Comparison of ENCODE assay signal across 13 mouse cellular contexts in the genomic region with DNA sequence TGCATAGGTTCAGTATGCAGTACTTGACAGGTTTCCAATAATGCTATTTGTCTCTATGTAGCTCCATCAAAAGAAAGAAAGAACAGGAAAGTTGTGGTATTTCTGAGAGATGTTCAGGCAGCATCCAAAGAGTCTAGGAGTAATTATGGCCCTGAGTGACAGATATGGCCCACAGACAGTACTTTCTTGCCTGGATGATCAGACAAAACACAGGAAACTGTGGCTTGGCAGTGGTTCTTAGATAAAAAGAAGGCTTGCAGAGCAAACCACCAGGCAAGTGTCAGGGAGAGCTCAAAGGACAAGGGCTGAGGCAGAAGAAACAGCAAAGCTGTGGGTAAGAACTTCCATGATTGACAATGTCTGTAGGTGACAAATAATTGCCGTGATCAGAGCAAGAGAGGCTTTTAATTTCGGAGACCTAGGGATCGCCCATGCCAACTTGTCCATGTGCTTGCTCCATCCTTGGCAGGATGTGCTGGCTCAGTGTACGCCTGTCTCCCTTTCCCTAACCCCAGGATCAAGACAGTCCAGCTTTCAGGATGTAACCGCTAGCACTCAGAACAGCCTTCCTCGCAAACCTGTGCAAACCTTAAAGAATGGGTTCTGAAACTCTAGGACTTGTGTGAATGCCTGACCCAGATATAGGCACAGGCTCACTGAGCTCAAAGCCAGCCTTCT. TPM values are rescaled to one million over a fixed set of nuclear protein-coding genes. Genes with fewer than 3 reads are reported as not detected.
DNase-seq lines count a peak whose midpoint lies in the region; ATAC-seq and TF ChIP-seq lines count a peak whose summit lies in the region.
"Had no signal": no experiment of that assay in that cellular context is flagged by ENCODE, and none has a peak within 500 bp of the region (broad histone marks: within the 10 kb centered on the region; RNA-seq: fewer than 3 reads in every experiment).

No protein-coding gene starts in this region.

- no peaks in the 10 kb centered on the region for H3K36me3 ChIP-seq in hindbrain, embryonic 14.5 days (replicated peaks; ENCODE audit: control insufficient read depth, insufficient read depth)
- no peaks in the 10 kb centered on the region for H3K36me3 ChIP-seq in midbrain, embryonic 14.5 days (ENCODE audit: control insufficient read depth, insufficient read depth, low read length)
- H3K36me3 ChIP-seq: forebrain, embryonic 10.5 days; hindbrain, embryonic 12.5 days had no signal

- peak; percentile 36 for DNase-seq in gastrocnemius, adult 2 months
- DNase-seq in gastrocnemius, postnatal 14 days = no peak
- peak; percentile 46 for DNase-seq in lung, postnatal 10 days
- no peak for DNase-seq in lung, postnatal 14 days
- DNase-seq in cerebellum, adult 8-10 months = peak; percentile 21
- DNase-seq in hindbrain, embryonic 14.5 days (ENCODE audit: low spot score) = no peak
- no peak for DNase-seq in ovary, postnatal 14 days (ENCODE audit: low spot score)
- DNase-seq in midbrain, embryonic 14.5 days = no peak
- DNase-seq: thymus, postnatal 25 days had no signal

- no peaks in the 10 kb centered on the region for H3K4me1 ChIP-seq in hindbrain, embryonic 14.5 days (replicated peaks; ENCODE audit: control insufficient read depth, insufficient read depth, low read length)
- H3K4me1 ChIP-seq in midbrain, embryonic 14.5 days (ENCODE audit: control insufficient read depth, insufficient read depth, low read length) = no peaks in the 10 kb centered on the region

- H3K9me3 ChIP-seq in hindbrain, embryonic 14.5 days (ENCODE audit: control insufficient read depth, low read length) = no peaks in the 10 kb centered on the region
- no peaks in the 10 kb centered on the region for H3K9me3 ChIP-seq in midbrain, embryonic 14.5 days (ENCODE audit: control insufficient read depth, low read length)
- H3K9me3 ChIP-seq: forebrain, embryonic 10.5 days; hindbrain, embryonic 12.5 days had no signal

- 92% methylated on average over 6 of the region's 6 CpGs for WGBS in hindbrain, embryonic 14.5 days
- 92% methylated on average over 6 of the region's 6 CpGs for WGBS in midbrain, embryonic 14.5 days

- TF ChIP-seq CTCF in gastrocnemius, adult 2 months (IDR thresholded peaks at IDR 0.05) = no peak

- no peak for ATAC-seq in hindbrain, embryonic 14.5 days (ENCODE audit: low FRiP score)
- no peak for ATAC-seq in midbrain, embryonic 14.5 days (ENCODE audit: low FRiP score, low TSS enrichment)

- no peak overlapping the region for H3K9ac ChIP-seq in hindbrain, embryonic 14.5 days
- H3K9ac ChIP-seq in midbrain, embryonic 14.5 days (replicated peaks; ENCODE audit: low read length) = no peak overlapping the region
- H3K9ac ChIP-seq: hindbrain, embryonic 12.5 days had no signal

- no peak overlapping the region for H3K4me2 ChIP-seq in hindbrain, embryonic 14.5 days (replicated peaks)
- H3K4me2 ChIP-seq in midbrain, embryonic 14.5 days (ENCODE audit: low read length) = no peak overlapping the region
- H3K4me2 ChIP-seq: hindbrain, embryonic 12.5 days had no signal

- intact Hi-C loops in gastrocnemius, adult 2 months (cut with DNase I) = no loop called here
- intact Hi-C loops in gastrocnemius, postnatal 14 days (cut with DNase I; ENCODE audit: low total_unique reads) = no loop called here

- H3K4me3 ChIP-seq in gastrocnemius, adult 2 months = no peak overlapping the region
- H3K4me3 ChIP-seq in hindbrain, embryonic 14.5 days (replicated peaks; ENCODE audit: low read length) = no peak overlapping the region
- H3K4me3 ChIP-seq in midbrain, embryonic 14.5 days (replicated peaks; ENCODE audit: low read depth, low read length) = no peak overlapping the region
- H3K4me3 ChIP-seq: forebrain, embryonic 10.5 days; hindbrain, embryonic 12.5 days had no signal

- H3K27me3 ChIP-seq in hindbrain, embryonic 14.5 days (ENCODE audit: control insufficient read depth, insufficient read depth, low read length) = no peaks in the 10 kb centered on the region
- H3K27me3 ChIP-seq in midbrain, embryonic 14.5 days (ENCODE audit: control insufficient read depth, insufficient read depth, low read length) = no peaks in the 10 kb centered on the region
- H3K27me3 ChIP-seq: CH12.LX; hindbrain, embryonic 12.5 days had no signal

- H3K27ac ChIP-seq in gastrocnemius, adult 2 months = peak overlapping the region; percentile 31; the same call in 1 of the 2 replicates
- no peak overlapping the region for H3K27ac ChIP-seq in hindbrain, embryonic 14.5 days
- no peak overlapping the region for H3K27ac ChIP-seq in midbrain, embryonic 14.5 days (replicated peaks; ENCODE audit: low read depth, low read length)
- H3K27ac ChIP-seq: forebrain, embryonic 10.5 days; hindbrain, embryonic 12.5 days had no signal

RNA-seq across cellular contexts. Expression of gene Tead1, which starts 35.1 kb away (rescaled TPM):
- total RNA-seq in gastrocnemius, adult 2 months (2021) = 100 to 1,000 TPM; 189 to 260 TPM
- 100 to 1,000 TPM; 106 to 120 TPM for total RNA-seq in gastrocnemius, postnatal 14 days (2021)
- polyA plus RNA-seq in hindbrain, embryonic 14.5 days (2014; fragmentation: Nextera tagmentation; extraction: Ambion mirVana) = 6.5 and 16.0 TPM in 2 replicates
- polyA plus RNA-seq in midbrain, embryonic 14.5 days (2014; fragmentation: Nextera tagmentation; extraction: Ambion mirVana) = 10.6 and 10.7 TPM in 2 replicates
- total RNA-seq: CH12.LX; megakaryocyte, adult 5-6 weeks had no signal

Comparison
In these comparisons a context has a peak if more than half of its experiments do, and no peak if none do; other contexts are left out.
1. DNase-seq: peak in gastrocnemius, adult 2 months (single experiment), lung, postnatal 10 days (single experiment) and cerebellum, adult 8-10 months (single experiment); none in gastrocnemius, postnatal 14 days (single experiment), lung, postnatal 14 days (single experiment), hindbrain, embryonic 14.5 days (single experiment), ovary, postnatal 14 days (single experiment) and midbrain, embryonic 14.5 days (single experiment).